Mouse (Mus musculus): ENCODE measurements around the gene Nat9. TPM values are rescaled to one million over a fixed set of nuclear protein-coding genes. Genes with fewer than 3 reads are reported as not detected.
A peak's percentile ranks its signal among the peaks of the same experiment; 100 is the strongest.

The Nat9 gene
- polyA plus RNA-seq, 1 experiment, result 35.3 TPM

DNA sequence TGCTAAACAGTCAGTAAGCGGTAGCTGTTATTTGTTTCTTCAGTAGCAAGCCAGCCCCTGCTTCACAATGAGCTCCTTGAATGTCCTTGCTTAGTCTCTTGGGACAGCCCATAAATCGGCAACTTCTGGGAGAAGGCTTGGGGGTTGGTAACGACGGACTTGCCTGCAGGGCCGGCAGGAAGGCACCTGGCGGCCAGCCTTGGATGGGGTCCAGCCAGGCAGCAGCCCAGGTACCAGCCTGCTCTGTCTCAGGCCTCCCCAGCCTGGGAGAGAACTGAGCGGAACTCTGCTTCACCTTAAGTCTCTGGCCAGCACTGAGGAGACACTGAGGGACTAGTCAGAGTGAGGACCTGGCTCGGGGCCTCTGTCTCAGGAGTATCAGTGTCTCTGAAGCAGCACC lies 16.5 kb downstream of the Nat9 start:
- H3K27ac ChIP-seq (ENCODE audit: insufficient read depth, low read depth, low read length), result peak overlapping the region; percentile 27
- H3K36me3 ChIP-seq (ENCODE audit: control insufficient read depth, insufficient read depth, low read length), result no peaks in the 10 kb centered on the region
- peaks cover 64% of the 10 kb centered on the region for H3K4me1 ChIP-seq (ENCODE audit: control insufficient read depth, insufficient read depth, low read length)
- no peak overlapping the region for H3K4me3 ChIP-seq (ENCODE audit: insufficient read depth, low read depth, low read length)
- TF ChIP-seq POLR2A (IDR thresholded peaks at IDR 0.05; ENCODE audit: low read depth, low read length) (no peak), CTCF (conservative IDR thresholded peaks at IDR 0.05; ENCODE audit: insufficient read depth, insufficient read length, low read depth, low read length) (no peak)
- 19% methylated on average over 8 of the region's 8 CpGs for WGBS
- DNase-seq, result peak; percentile 92
- H3K27me3 ChIP-seq (replicated peaks; ENCODE audit: control insufficient read depth, insufficient read depth, low read length), result no peaks in the 10 kb centered on the region

- H3K4me1 ChIP-seq (ENCODE audit: control insufficient read depth, insufficient read depth, low read length), result peaks cover 53% of the 10 kb centered on the region
- WGBS, result 62% methylated on average over 4 of the region's 4 CpGs
- TF ChIP-seq CTCF (conservative IDR thresholded peaks at IDR 0.05; ENCODE audit: insufficient read depth, insufficient read length, low read depth, low read length) (no peak), POLR2A (IDR thresholded peaks at IDR 0.05; ENCODE audit: low read depth, low read length) (no peak)
Observed at GRCm38 (mm10) chr11:115169430-115169829, 18.2 kb downstream of the Nat9 start.

DNA sequence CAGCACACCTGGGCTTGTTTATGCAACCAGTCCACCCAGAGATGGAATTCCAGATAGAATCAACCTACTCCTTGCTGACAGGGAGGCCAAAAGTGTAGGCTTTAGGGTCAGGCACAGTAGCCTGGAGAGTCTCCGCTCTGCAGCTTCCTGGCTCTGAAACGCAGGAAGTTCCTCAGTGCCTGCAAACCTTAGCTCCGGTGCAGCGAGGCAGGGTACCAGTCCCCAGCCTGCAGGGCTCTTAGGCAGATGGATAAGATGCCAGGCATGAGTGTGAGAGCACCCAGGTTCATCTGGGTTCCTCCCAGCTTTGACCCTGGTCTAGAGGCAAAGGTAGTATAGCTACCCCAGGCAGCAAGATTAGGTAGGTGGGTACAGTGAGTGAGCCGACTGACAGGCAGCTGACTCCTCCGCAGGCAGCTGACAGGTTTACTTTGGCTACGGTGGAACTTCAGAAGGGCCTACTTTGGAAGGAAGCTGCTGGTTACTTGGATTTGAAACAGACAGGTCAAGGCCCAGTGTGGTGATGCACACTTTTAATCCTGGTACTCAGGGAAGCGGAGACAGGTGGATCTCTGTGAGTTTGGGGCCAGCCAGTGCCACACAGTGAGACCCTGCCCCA lies 19.9 kb downstream of the Nat9 start:
- H3K27me3 ChIP-seq (replicated peaks; ENCODE audit: control insufficient read depth, insufficient read depth, low read length), result no peaks in the 10 kb centered on the region
- peaks cover 41% of the 10 kb centered on the region for H3K4me1 ChIP-seq (ENCODE audit: control insufficient read depth, insufficient read depth, low read length)
- no peak overlapping the region for H3K27ac ChIP-seq (ENCODE audit: insufficient read depth, low read depth, low read length)
- no peak overlapping the region for H3K4me3 ChIP-seq (ENCODE audit: insufficient read depth, low read depth, low read length)
- DNase-seq, result no peak
- TF ChIP-seq POLR2A (IDR thresholded peaks at IDR 0.05; ENCODE audit: low read depth, low read length) (no peak), CTCF (conservative IDR thresholded peaks at IDR 0.05; ENCODE audit: insufficient read depth, insufficient read length, low read depth, low read length) (no peak)
- H3K36me3 ChIP-seq (ENCODE audit: control insufficient read depth, insufficient read depth, low read length), result no peaks in the 10 kb centered on the region
- WGBS, result 45% methylated on average over 8 of the region's 8 CpGs

More at GRCm38 (mm10) chr11:115169430-115169829, 18.2 kb downstream of the Nat9 start:
- Histone ChIP-seq H3K4me3 (ENCODE audit: insufficient read depth, low read depth, low read length) (no peak overlapping the region), H3K36me3 (ENCODE audit: control insufficient read depth, insufficient read depth, low read length) (no peaks in the 10 kb centered on the region), H3K27me3 (replicated peaks; ENCODE audit: control insufficient read depth, insufficient read depth, low read length) (no peaks in the 10 kb centered on the region), H3K27ac (ENCODE audit: insufficient read depth, low read depth, low read length) (no peak overlapping the region; the same call in 1 of the 2 replicates)
- DNase-seq, result no peak

DNA sequence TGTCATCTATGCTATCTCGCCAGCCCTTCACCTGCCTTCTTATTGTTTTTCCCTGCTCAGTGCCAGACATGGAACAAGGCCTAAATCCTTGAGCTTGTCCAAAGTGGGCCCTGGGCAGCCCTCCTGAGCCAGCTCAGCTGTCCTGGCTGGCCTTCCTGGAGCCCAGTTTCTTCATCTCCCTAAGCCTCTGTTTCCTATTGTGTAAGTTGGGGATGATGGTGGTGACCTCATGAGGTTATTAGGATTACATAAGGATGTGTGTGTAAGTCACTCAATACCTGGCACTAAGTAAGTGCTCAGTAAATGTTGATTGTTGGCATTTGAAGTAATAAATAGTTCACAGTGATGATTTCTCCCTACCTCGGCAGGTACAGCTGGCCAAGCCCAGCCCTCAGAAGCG lies 20.9 kb downstream of the Nat9 start:
- H3K4me1 ChIP-seq (ENCODE audit: control insufficient read depth, insufficient read depth, low read length), result peaks cover 39% of the 10 kb centered on the region
- peak overlapping the region; percentile 10; the same call in 1 of the 2 replicates for H3K27ac ChIP-seq (ENCODE audit: insufficient read depth, low read depth, low read length)
- no peak overlapping the region for H3K4me3 ChIP-seq (ENCODE audit: insufficient read depth, low read depth, low read length)
- no peaks in the 10 kb centered on the region for H3K27me3 ChIP-seq (replicated peaks; ENCODE audit: control insufficient read depth, insufficient read depth, low read length)
- 69% methylated on average over 3 of the region's 3 CpGs for WGBS
- DNase-seq, result no peak
- TF ChIP-seq CTCF (conservative IDR thresholded peaks at IDR 0.05; ENCODE audit: insufficient read depth, insufficient read length, low read depth, low read length), result no peak
- TF ChIP-seq POLR2A (IDR thresholded peaks at IDR 0.05; ENCODE audit: low read depth, low read length), result no peak
- no peaks in the 10 kb centered on the region for H3K36me3 ChIP-seq (ENCODE audit: control insufficient read depth, insufficient read depth, low read length)

- 6% methylated on average over 9 of the region's 9 CpGs for WGBS
- Histone ChIP-seq H3K27me3 (replicated peaks; ENCODE audit: control insufficient read depth, insufficient read depth, low read length) (no peaks in the 10 kb centered on the region), H3K27ac (ENCODE audit: insufficient read depth, low read depth, low read length) (peak overlapping the region; percentile 81), H3K4me1 (ENCODE audit: control insufficient read depth, insufficient read depth, low read length) (peaks cover 25% of the 10 kb centered on the region), H3K36me3 (ENCODE audit: control insufficient read depth, insufficient read depth, low read length) (no peaks in the 10 kb centered on the region), H3K4me3 (ENCODE audit: insufficient read depth, low read depth, low read length) (peak overlapping the region; percentile 87)
- TF ChIP-seq POLR2A (IDR thresholded peaks at IDR 0.05; ENCODE audit: low read depth, low read length), result peak; percentile 17
- TF ChIP-seq CTCF (conservative IDR thresholded peaks at IDR 0.05; ENCODE audit: insufficient read depth, insufficient read length, low read depth, low read length), result no peak
- DNase-seq, result peak; percentile 95
Observed at GRCm38 (mm10) chr11:115164976-115165374, 22.7 kb downstream of the Nat9 start.

GRCm38 (mm10) chr11:115164341-115164975 lies 23.2 kb downstream of the Nat9 start:
- H3K27me3 ChIP-seq (replicated peaks; ENCODE audit: control insufficient read depth, insufficient read depth, low read length), result no peaks in the 10 kb centered on the region
- H3K4me3 ChIP-seq (ENCODE audit: insufficient read depth, low read depth, low read length), result peak overlapping the region; percentile 87
- H3K36me3 ChIP-seq (ENCODE audit: control insufficient read depth, insufficient read depth, low read length), result no peaks in the 10 kb centered on the region
- peak overlapping the region; percentile 81 for H3K27ac ChIP-seq (ENCODE audit: insufficient read depth, low read depth, low read length)
- WGBS, result under 1% methylated on average over 14 of the region's 14 CpGs
- peaks cover 25% of the 10 kb centered on the region for H3K4me1 ChIP-seq (ENCODE audit: control insufficient read depth, insufficient read depth, low read length)
- no peak for TF ChIP-seq CTCF (conservative IDR thresholded peaks at IDR 0.05; ENCODE audit: insufficient read depth, insufficient read length, low read depth, low read length)
- TF ChIP-seq POLR2A (IDR thresholded peaks at IDR 0.05; ENCODE audit: low read depth, low read length), result no peak
- DNase-seq, result peak; percentile 79

- Histone ChIP-seq H3K4me1 (ENCODE audit: control insufficient read depth, insufficient read depth, low read length) (peaks cover 20% of the 10 kb centered on the region), H3K27me3 (replicated peaks; ENCODE audit: control insufficient read depth, insufficient read depth, low read length) (no peaks in the 10 kb centered on the region), H3K27ac (ENCODE audit: insufficient read depth, low read depth, low read length) (peak overlapping the region; percentile 77), H3K4me3 (ENCODE audit: insufficient read depth, low read depth, low read length) (peak overlapping the region; percentile 87), H3K36me3 (ENCODE audit: control insufficient read depth, insufficient read depth, low read length) (no peaks in the 10 kb centered on the region)
- no peak for DNase-seq
- under 1% methylated on average over 47 of the region's 47 CpGs for WGBS
- TF ChIP-seq POLR2A (IDR thresholded peaks at IDR 0.05; ENCODE audit: low read depth, low read length), result no peak
- TF ChIP-seq CTCF (conservative IDR thresholded peaks at IDR 0.05; ENCODE audit: insufficient read depth, insufficient read length, low read depth, low read length), result no peak
Observed at GRCm38 (mm10) chr11:115163568-115164150, 24.0 kb downstream of the Nat9 start.

All from kidney, adult 2 months (tissue).